Mouse (Mus musculus): Measurements from ENCODE around the gene Zbed4. TPM values are rescaled to one million over a fixed set of nuclear protein-coding genes. Genes with fewer than 3 reads are reported as not detected.
"Not testable (repeated sequence)": the region's sequence is repeated elsewhere in the genome, so short reads cannot be mapped to it uniquely, and the experiment has no call there.

Zbed4 gene
- polyA plus RNA-seq, 1 experiment from 2014 or later, result 42.5 TPM

GRCm38 (mm10) chr15:88733041-88733751 is 18.3 kb upstream of the Zbed4 start:
- Histone ChIP-seq H3K9me3 (ENCODE audit: control insufficient read depth, low read length) (no peaks in the 10 kb centered on the region), H3K4me1 (ENCODE audit: control insufficient read depth, insufficient read depth, low read length) (peaks cover 21% of the 10 kb centered on the region), H3K36me3 (ENCODE audit: control insufficient read depth, insufficient read depth, low read length) (peaks cover 21% of the 10 kb centered on the region), H3K9ac (ENCODE audit: low read length) (peak overlapping the region; percentile 99), H3K27ac (ENCODE audit: low read depth, low read length) (peak overlapping the region; percentile 57), H3K27me3 (ENCODE audit: control insufficient read depth, insufficient read depth, low read length) (no peaks in the 10 kb centered on the region), H3K4me3 (ENCODE audit: low read depth, low read length) (peak overlapping the region; percentile 69), H3K4me2 (peak overlapping the region; percentile 92)
- WGBS, result under 1% methylated on average over 53 of the region's 86 CpGs
- peak; percentile 61 for ATAC-seq (ENCODE audit: low FRiP score)
- peak; percentile 94 for DNase-seq (ENCODE audit: low spot score, missing footprints)

DNA sequence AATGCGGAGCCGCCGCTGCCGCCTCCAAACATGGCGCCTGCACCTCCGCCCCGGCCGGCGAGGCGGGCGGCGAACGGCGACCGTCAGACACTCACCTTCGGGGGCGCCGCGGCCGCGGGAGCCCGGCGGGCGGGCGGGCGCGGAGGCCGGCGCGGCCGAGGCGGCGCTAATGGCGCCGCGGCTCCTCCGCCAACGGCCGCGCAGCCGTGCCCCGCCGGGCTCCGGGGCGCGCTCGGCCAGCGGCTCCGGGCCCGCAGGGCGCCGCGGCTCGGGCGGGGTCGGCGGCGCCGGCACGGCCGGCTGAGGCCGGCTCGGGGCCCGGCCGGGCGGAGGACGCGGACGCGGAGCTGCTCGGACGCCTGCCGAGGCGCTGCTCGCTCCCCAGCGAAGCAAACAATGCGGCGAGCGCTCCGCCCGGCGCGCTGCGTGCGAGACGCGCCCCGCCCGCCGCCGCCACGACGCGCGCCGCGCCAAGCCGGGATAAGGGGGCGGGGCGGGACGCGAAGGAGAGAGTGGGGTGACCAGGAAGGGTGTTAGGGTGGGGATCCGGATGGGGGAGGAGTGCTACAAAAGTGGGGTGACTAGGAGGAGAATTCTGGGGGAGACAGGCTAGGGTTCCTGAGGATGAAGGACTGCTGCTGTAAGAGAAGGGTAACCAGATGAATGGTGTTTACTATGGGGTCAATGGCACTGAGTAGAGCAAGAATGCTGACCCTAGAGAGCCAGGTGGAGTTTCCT is 17.5 kb upstream of the Zbed4 start, which contains the start of gene Brd1:
Gene Brd1 (minus strand): TSS at position 400 of the 738 bp plus-strand sequence.
- Histone ChIP-seq H3K9ac (ENCODE audit: low read length) (peak within 1 kb of the TSS; percentile 99), H3K4me2 (peak within 1 kb of the TSS; percentile 92), H3K27me3 (ENCODE audit: control insufficient read depth, insufficient read depth, low read length) (no peaks in the 10 kb centered on the region), H3K27ac (ENCODE audit: low read depth, low read length) (peak within 1 kb of the TSS; percentile 57), H3K4me3 (ENCODE audit: low read depth, low read length) (peak within 1 kb of the TSS; percentile 69), H3K9me3 (ENCODE audit: control insufficient read depth, low read length) (no peaks in the 10 kb centered on the region), H3K36me3 (ENCODE audit: control insufficient read depth, insufficient read depth, low read length) (peaks cover 14% of the 10 kb centered on the region), H3K4me1 (ENCODE audit: control insufficient read depth, insufficient read depth, low read length) (peaks cover 21% of the 10 kb centered on the region)
- under 1% methylated on average over 82 of the region's 103 CpGs for WGBS
- DNase-seq (ENCODE audit: low spot score, missing footprints) (peak; percentile 98), ATAC-seq (ENCODE audit: low FRiP score) (peak; percentile 87)

- H3K9me3 ChIP-seq (ENCODE audit: control insufficient read depth, low read length), result no peaks in the 10 kb centered on the region
- 80% methylated on average over 4 of the region's 4 CpGs for WGBS
- no peaks in the 10 kb centered on the region for H3K36me3 ChIP-seq (ENCODE audit: control insufficient read depth, insufficient read depth, low read length)
- no peak overlapping the region for H3K27ac ChIP-seq (ENCODE audit: low read depth, low read length)
- peaks cover 21% of the 10 kb centered on the region for H3K4me1 ChIP-seq (ENCODE audit: control insufficient read depth, insufficient read depth, low read length)
- DNase-seq (ENCODE audit: low spot score, missing footprints) (no peak), ATAC-seq (ENCODE audit: low FRiP score) (no peak)
- no peaks in the 10 kb centered on the region for H3K27me3 ChIP-seq (ENCODE audit: control insufficient read depth, insufficient read depth, low read length)
- no peak overlapping the region for H3K4me3 ChIP-seq (ENCODE audit: low read depth, low read length)
- no peak overlapping the region for H3K4me2 ChIP-seq
- no peak overlapping the region for H3K9ac ChIP-seq (ENCODE audit: low read length)
Measured at GRCm38 (mm10) chr15:88736166-88736565, 15.3 kb upstream of the Zbed4 start.

GRCm38 (mm10) chr15:88738466-88738865 is 13.0 kb upstream of the Zbed4 start:
- H3K9me3 ChIP-seq (ENCODE audit: control insufficient read depth, low read length), result no peaks in the 10 kb centered on the region
- no peak overlapping the region for H3K27ac ChIP-seq (ENCODE audit: low read depth, low read length)
- H3K9ac ChIP-seq (ENCODE audit: low read length), result no peak overlapping the region
- H3K4me1 ChIP-seq (ENCODE audit: control insufficient read depth, insufficient read depth, low read length), result peaks cover 4% of the 10 kb centered on the region
- ATAC-seq (ENCODE audit: low FRiP score), result no peak
- H3K4me2 ChIP-seq, result no peak overlapping the region
- H3K27me3 ChIP-seq (ENCODE audit: control insufficient read depth, insufficient read depth, low read length), result no peaks in the 10 kb centered on the region
- WGBS, result 68% methylated on average over 2 of the region's 2 CpGs
- no peak overlapping the region for H3K4me3 ChIP-seq (ENCODE audit: low read depth, low read length)
- DNase-seq (ENCODE audit: low spot score, missing footprints), result no peak
- H3K36me3 ChIP-seq (ENCODE audit: control insufficient read depth, insufficient read depth, low read length), result no peaks in the 10 kb centered on the region

GRCm38 (mm10) chr15:88741366-88741765 is 10.1 kb upstream of the Zbed4 start:
- DNase-seq (ENCODE audit: low spot score, missing footprints) (peak; percentile 39), ATAC-seq (ENCODE audit: low FRiP score) (no peak)
- WGBS, result 67% methylated on average over 6 of the region's 6 CpGs
- Histone ChIP-seq H3K27me3 (ENCODE audit: control insufficient read depth, insufficient read depth, low read length) (no peaks in the 10 kb centered on the region), H3K4me2 (no peak overlapping the region), H3K9me3 (ENCODE audit: control insufficient read depth, low read length) (no peaks in the 10 kb centered on the region), H3K9ac (ENCODE audit: low read length) (no peak overlapping the region), H3K36me3 (ENCODE audit: control insufficient read depth, insufficient read depth, low read length) (no peaks in the 10 kb centered on the region), H3K4me3 (ENCODE audit: low read depth, low read length) (no peak overlapping the region), H3K27ac (ENCODE audit: low read depth, low read length) (no peak overlapping the region), H3K4me1 (ENCODE audit: control insufficient read depth, insufficient read depth, low read length) (no peaks in the 10 kb centered on the region)

DNA sequence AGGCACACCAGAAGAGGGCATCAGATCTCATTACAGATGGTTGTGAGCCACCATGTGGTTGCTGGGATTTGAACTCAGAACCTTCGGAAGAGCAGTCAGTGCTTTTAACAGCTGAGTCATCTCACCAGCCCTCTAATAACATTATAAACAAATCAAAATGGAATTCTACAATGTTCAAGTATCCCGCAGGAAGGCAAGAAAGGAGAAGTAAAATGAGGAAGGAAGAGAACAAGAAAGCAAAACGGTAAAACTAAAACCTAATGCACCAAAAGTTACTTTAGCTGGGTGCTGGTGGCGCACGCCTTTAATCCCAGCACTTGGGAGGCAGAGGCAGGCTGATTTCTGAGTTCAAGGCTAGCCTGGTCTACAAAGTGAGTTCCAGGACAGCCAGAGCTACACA is 8.1 kb upstream of the Zbed4 start:
- not testable (repeated sequence) for H3K9me3 ChIP-seq (ENCODE audit: control insufficient read depth, low read length); H3K36me3 ChIP-seq (ENCODE audit: control insufficient read depth, insufficient read depth, low read length); H3K9ac ChIP-seq (ENCODE audit: low read length); H3K27me3 ChIP-seq (ENCODE audit: control insufficient read depth, insufficient read depth, low read length); H3K4me2 ChIP-seq; H3K27ac ChIP-seq (ENCODE audit: low read depth, low read length); H3K4me1 ChIP-seq (ENCODE audit: control insufficient read depth, insufficient read depth, low read length); ATAC-seq (ENCODE audit: low FRiP score); H3K4me3 ChIP-seq (ENCODE audit: low read depth, low read length)
- peak; percentile 78 for DNase-seq (ENCODE audit: low spot score, missing footprints)
- WGBS, result 89% methylated on average over 5 of the region's 5 CpGs

DNA sequence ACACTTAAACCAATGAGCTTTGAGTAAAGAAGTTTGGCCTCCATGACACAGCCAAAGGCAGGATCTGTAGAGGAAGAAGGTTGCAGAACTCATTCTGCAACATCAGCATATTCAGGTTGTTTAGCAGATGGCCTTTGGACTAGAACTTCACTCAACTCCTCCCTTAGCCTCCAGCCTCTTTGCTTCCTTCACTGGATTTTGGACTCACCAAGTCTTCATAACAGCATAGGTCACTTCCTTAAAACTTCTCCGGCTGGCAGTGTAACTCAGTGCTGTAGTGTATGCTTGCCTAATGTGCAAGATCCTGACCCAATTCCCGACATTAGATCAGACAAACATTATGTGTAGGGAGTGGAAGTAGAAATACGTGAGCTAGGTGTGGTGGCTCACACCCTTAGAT is 6.1 kb upstream of the Zbed4 start:
- Histone ChIP-seq H3K36me3 (ENCODE audit: control insufficient read depth, insufficient read depth, low read length) (no peaks in the 10 kb centered on the region), H3K27ac (ENCODE audit: low read depth, low read length) (no peak overlapping the region), H3K4me1 (ENCODE audit: control insufficient read depth, insufficient read depth, low read length) (0 out of 2 replicates have a peak, but pooled peaks cover under 1% of the 10 kb centered on the region), H3K4me2 (no peak overlapping the region), H3K9me3 (ENCODE audit: control insufficient read depth, low read length) (no peaks in the 10 kb centered on the region), H3K27me3 (ENCODE audit: control insufficient read depth, insufficient read depth, low read length) (no peaks in the 10 kb centered on the region), H3K4me3 (ENCODE audit: low read depth, low read length) (no peak overlapping the region), H3K9ac (ENCODE audit: low read length) (no peak overlapping the region)
- DNase-seq (ENCODE audit: low spot score, missing footprints) (peak; percentile 8), ATAC-seq (ENCODE audit: low FRiP score) (no peak)
- WGBS, result 80% methylated on average over 3 of the region's 3 CpGs

DNA sequence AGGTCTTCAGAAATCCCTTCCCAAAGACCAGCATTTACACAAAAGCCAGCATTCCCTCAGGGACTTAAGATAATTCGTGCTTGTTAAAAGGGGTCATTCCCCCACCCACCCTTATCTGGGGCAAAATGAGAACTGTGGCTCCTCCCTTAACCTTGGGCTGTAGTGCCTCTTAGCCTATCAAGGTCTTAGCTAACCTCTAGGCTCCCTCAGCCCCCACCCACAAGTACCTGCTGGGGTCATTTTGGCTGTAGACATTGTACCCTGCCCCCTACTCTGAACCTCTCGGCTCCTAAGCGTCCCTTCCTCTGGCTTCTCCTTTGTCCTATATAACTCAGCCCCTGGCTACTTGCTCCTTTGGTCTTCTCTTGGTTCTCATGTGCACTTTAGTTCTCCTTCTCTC is 5.5 kb upstream of the Zbed4 start:
- H3K9me3 ChIP-seq (ENCODE audit: control insufficient read depth, low read length), result no peaks in the 10 kb centered on the region
- no peaks in the 10 kb centered on the region for H3K36me3 ChIP-seq (ENCODE audit: control insufficient read depth, insufficient read depth, low read length)
- no peak overlapping the region for H3K4me2 ChIP-seq
- H3K4me3 ChIP-seq (ENCODE audit: low read depth, low read length), result no peak overlapping the region
- no peak overlapping the region for H3K9ac ChIP-seq (ENCODE audit: low read length)
- ATAC-seq (ENCODE audit: low FRiP score) (no peak), DNase-seq (ENCODE audit: low spot score, missing footprints) (peak; percentile 75)
- no peak overlapping the region for H3K27ac ChIP-seq (ENCODE audit: low read depth, low read length)
- H3K27me3 ChIP-seq (ENCODE audit: control insufficient read depth, insufficient read depth, low read length), result no peaks in the 10 kb centered on the region
- H3K4me1 ChIP-seq (ENCODE audit: control insufficient read depth, insufficient read depth, low read length), result peaks cover 4% of the 10 kb centered on the region; the same call in 1 of the 2 replicates
- WGBS, result 59% methylated on average over 3 of the region's 3 CpGs

- DNase-seq (ENCODE audit: low spot score, missing footprints); H3K27me3 ChIP-seq (ENCODE audit: control insufficient read depth, insufficient read depth, low read length); H3K4me2 ChIP-seq; H3K9ac ChIP-seq (ENCODE audit: low read length); ATAC-seq (ENCODE audit: low FRiP score); H3K36me3 ChIP-seq (ENCODE audit: control insufficient read depth, insufficient read depth, low read length); H3K9me3 ChIP-seq (ENCODE audit: control insufficient read depth, low read length); H3K4me3 ChIP-seq (ENCODE audit: low read depth, low read length); H3K27ac ChIP-seq (ENCODE audit: low read depth, low read length); H3K4me1 ChIP-seq (ENCODE audit: control insufficient read depth, insufficient read depth, low read length): not testable (repeated sequence)
- WGBS, result 97% methylated on average over 8 of the region's 8 CpGs
Measured at GRCm38 (mm10) chr15:88749617-88750016, 1.8 kb upstream of the Zbed4 start.
